Mouse (Mus musculus): ENCODE measurements at regions not wholly inside any gene's neighbourhood (a gene's known extent, or its start where the extent isn't known, plus 50 kb on each side); places are given as distances from the start of the nearest gene placed in this dataset.

DNA sequence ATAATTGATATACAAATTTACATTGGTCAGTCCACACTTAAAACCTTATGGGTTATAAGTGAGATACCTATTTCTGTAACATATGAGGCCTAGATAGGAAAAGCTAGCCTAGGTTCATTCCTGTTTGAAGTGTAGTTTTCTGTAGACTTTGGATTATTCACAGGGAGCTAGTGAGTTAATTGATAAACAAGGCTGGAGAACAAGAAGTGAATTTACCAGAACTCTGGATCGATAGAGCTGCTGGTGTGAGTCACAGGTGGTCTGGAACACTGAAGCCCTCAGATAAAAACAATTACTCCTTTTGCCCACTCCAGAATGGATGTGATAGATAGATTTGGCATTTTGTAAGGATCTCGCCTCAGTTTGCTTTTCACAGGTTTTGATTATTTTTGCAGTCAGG is 62.0 kb upstream of the Rtl1 start:
- no peak overlapping the region for H3K4me3 ChIP-seq (ENCODE audit: extremely low read depth, insufficient read depth, insufficient read length)
- no peak for TF ChIP-seq CTCF (IDR thresholded peaks at IDR 0.05; ENCODE audit: extremely low read depth, insufficient read depth, insufficient read length, insufficient replicate concordance)
- TF ChIP-seq POLR2A (IDR thresholded peaks at IDR 0.05; ENCODE audit: low read depth, low read length) = no peak
- no peak overlapping the region for H3K27ac ChIP-seq (ENCODE audit: insufficient read depth, low read length)
- no peaks in the 10 kb centered on the region for H3K36me3 ChIP-seq (ENCODE audit: control insufficient read depth, insufficient read depth, low read length)
- no peaks in the 10 kb centered on the region for H3K4me1 ChIP-seq (ENCODE audit: control insufficient read depth, insufficient read depth, insufficient read length)
- H3K27me3 ChIP-seq (ENCODE audit: control insufficient read depth, insufficient read depth, low read length) = no peaks in the 10 kb centered on the region
- 89% methylated on average over 2 of the region's 2 CpGs for WGBS
- no peak for DNase-seq (ENCODE audit: low read depth in 1 of 2, low spot score in 2 of 2)

DNA sequence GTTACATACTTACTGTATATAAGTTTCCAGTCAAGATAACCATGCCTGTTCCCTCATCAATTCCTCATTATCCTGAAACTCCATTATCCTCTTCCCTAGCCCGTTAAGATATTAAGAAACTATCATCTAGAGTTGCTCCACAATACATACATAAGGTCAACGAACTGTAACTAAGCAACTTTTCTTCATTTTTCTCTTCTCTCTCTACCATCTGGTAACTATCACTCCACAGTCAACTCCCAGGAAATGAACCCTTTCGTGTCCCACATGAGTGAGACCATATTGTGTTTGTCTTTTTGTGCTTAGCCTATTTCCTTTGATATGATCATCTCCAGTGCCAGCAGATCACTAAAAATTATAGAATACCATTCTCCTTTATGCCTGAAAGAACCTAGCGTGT is 74.6 kb upstream of the Rtl1 start:
- 76% methylated on average over 4 of the region's 4 CpGs for WGBS
- Histone ChIP-seq H3K4me1 (ENCODE audit: control insufficient read depth, insufficient read depth, insufficient read length) (no peaks in the 10 kb centered on the region), H3K4me3 (ENCODE audit: extremely low read depth, insufficient read depth, insufficient read length) (no peak overlapping the region), H3K27me3 (ENCODE audit: control insufficient read depth, insufficient read depth, low read length) (no peaks in the 10 kb centered on the region), H3K27ac (ENCODE audit: insufficient read depth, low read length) (no peak overlapping the region), H3K36me3 (ENCODE audit: control insufficient read depth, insufficient read depth, low read length) (no peaks in the 10 kb centered on the region)
- no peak for TF ChIP-seq POLR2A (IDR thresholded peaks at IDR 0.05; ENCODE audit: low read depth, low read length)
- TF ChIP-seq CTCF (IDR thresholded peaks at IDR 0.05; ENCODE audit: extremely low read depth, insufficient read depth, insufficient read length, insufficient replicate concordance) = no peak
- DNase-seq (ENCODE audit: low read depth in 1 of 2, low spot score in 2 of 2) = no peak

GRCm38 (mm10) chr12:109694046-109694445 is 93.9 kb upstream of the Rtl1 start:
- 90% methylated on average over 4 of the region's 4 CpGs for WGBS
- Histone ChIP-seq H3K4me1 (ENCODE audit: control insufficient read depth, insufficient read depth, insufficient read length) (no peaks in the 10 kb centered on the region), H3K27ac (ENCODE audit: insufficient read depth, low read length) (no peak overlapping the region), H3K27me3 (ENCODE audit: control insufficient read depth, insufficient read depth, low read length) (no peaks in the 10 kb centered on the region), H3K36me3 (ENCODE audit: control insufficient read depth, insufficient read depth, low read length) (no peaks in the 10 kb centered on the region), H3K4me3 (ENCODE audit: extremely low read depth, insufficient read depth, insufficient read length) (no peak overlapping the region)
- TF ChIP-seq POLR2A (IDR thresholded peaks at IDR 0.05; ENCODE audit: low read depth, low read length) (no peak), CTCF (IDR thresholded peaks at IDR 0.05; ENCODE audit: extremely low read depth, insufficient read depth, insufficient read length, insufficient replicate concordance) (no peak)
- DNase-seq (ENCODE audit: low read depth in 1 of 2, low spot score in 2 of 2) = no peak

DNA sequence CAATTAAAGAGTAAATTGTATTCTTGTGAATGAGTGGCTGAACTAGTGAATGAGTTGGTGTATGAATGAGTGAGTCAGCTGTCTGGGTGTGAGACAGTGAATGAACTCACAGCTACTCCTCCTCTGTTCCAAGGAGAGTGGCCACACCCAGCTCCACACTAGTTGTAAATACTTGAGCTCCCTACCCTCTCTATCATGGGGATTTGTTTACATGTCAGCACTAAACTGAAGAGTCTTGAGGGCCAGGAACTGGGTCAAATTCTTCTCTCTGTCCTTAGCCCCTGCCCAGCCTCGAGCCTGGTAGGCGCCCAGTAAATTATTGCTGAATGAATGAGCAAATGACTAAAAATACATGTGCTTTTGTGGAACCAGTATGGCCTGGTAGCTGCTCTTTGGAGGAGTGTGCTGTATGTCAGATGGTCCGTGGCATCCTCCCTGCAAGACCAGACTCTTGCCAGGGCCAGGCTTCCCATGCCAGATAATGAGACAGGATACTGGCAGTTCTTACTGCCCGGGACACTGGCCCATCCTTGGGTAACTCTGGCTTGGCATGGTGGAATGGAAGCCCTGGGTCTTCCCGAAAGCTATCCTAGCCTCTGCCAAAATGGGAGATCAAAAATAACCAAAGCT is 94.8 kb upstream of the Rtl1 start:
- TF ChIP-seq CTCF (IDR thresholded peaks at IDR 0.05; ENCODE audit: extremely low read depth, insufficient read depth, insufficient read length, insufficient replicate concordance) (no peak), POLR2A (IDR thresholded peaks at IDR 0.05; ENCODE audit: low read depth, low read length) (no peak)
- Histone ChIP-seq H3K27me3 (ENCODE audit: control insufficient read depth, insufficient read depth, low read length) (no peaks in the 10 kb centered on the region), H3K4me3 (ENCODE audit: extremely low read depth, insufficient read depth, insufficient read length) (no peak overlapping the region), H3K4me1 (ENCODE audit: control insufficient read depth, insufficient read depth, insufficient read length) (no peaks in the 10 kb centered on the region), H3K36me3 (ENCODE audit: control insufficient read depth, insufficient read depth, low read length) (no peaks in the 10 kb centered on the region), H3K27ac (ENCODE audit: insufficient read depth, low read length) (no peak overlapping the region)
- no peak for DNase-seq (ENCODE audit: low read depth in 1 of 2, low spot score in 2 of 2)
- WGBS = 83% methylated on average over 5 of the region's 5 CpGs

GRCm38 (mm10) chr12:109706820-109707219 is 106.7 kb upstream of the Rtl1 start:
- Histone ChIP-seq H3K4me1 (ENCODE audit: control insufficient read depth, insufficient read depth, insufficient read length) (no peaks in the 10 kb centered on the region), H3K27ac (ENCODE audit: insufficient read depth, low read length) (no peak overlapping the region), H3K27me3 (ENCODE audit: control insufficient read depth, insufficient read depth, low read length) (no peaks in the 10 kb centered on the region), H3K36me3 (ENCODE audit: control insufficient read depth, insufficient read depth, low read length) (no peaks in the 10 kb centered on the region), H3K4me3 (ENCODE audit: extremely low read depth, insufficient read depth, insufficient read length) (no peak overlapping the region)
- 80% methylated on average over 5 of the region's 6 CpGs for WGBS
- TF ChIP-seq POLR2A (IDR thresholded peaks at IDR 0.05; ENCODE audit: low read depth, low read length) = no peak
- DNase-seq (ENCODE audit: low read depth in 1 of 2, low spot score in 2 of 2) = no peak

DNA sequence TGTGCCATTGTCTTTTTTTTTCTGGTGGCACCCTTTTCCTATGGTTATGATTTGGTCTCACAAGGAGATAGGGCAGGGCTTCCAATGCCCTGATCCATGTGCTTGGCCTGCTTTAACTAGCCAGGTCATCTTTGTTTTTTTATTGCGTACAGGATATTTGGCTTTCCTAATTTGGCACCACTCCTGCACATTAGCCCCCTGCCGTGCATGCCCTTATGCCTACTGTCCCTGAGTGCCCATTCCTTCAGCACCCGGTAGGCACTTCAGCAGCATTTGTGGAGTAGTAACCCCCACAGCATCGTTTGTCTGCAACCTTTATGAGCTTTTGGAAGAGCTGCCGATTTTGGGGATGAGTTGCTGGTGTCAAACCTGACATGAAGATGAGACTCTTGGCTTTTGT is 109.5 kb upstream of the Rtl1 start:
- Histone ChIP-seq H3K27ac (ENCODE audit: insufficient read depth, low read length) (no peak overlapping the region), H3K36me3 (ENCODE audit: control insufficient read depth, insufficient read depth, low read length) (no peaks in the 10 kb centered on the region), H3K4me1 (ENCODE audit: control insufficient read depth, insufficient read depth, insufficient read length) (no peaks in the 10 kb centered on the region), H3K4me3 (ENCODE audit: extremely low read depth, insufficient read depth, insufficient read length) (no peak overlapping the region), H3K27me3 (ENCODE audit: control insufficient read depth, insufficient read depth, low read length) (no peaks in the 10 kb centered on the region)
- DNase-seq (ENCODE audit: low read depth in 1 of 2, low spot score in 2 of 2) = no peak
- 86% methylated on average over 5 of the region's 5 CpGs for WGBS
- TF ChIP-seq POLR2A (IDR thresholded peaks at IDR 0.05; ENCODE audit: low read depth, low read length) = no peak
- TF ChIP-seq CTCF (IDR thresholded peaks at IDR 0.05; ENCODE audit: extremely low read depth, insufficient read depth, insufficient read length, insufficient replicate concordance) = no peak

DNA sequence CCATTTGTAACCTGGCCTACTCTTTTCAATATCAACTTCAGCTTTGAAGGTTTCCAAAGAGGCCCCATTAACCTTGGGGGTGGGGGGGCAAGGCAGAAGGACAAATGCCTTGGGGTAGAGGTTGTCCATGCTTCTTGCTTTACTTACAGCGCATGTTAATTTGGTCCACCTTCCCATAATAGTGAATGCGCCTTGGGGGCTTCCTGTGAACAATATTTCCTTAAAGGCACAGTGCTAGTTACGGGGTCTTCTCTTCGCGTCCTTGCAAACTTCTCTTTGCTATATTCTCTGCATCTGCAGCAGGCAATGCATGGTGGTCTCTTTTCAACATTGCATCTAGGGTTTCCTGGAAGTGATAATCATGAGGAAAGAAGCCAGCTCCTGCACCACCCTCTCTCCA is 111.3 kb upstream of the Rtl1 start:
- no peak for TF ChIP-seq CTCF (IDR thresholded peaks at IDR 0.05; ENCODE audit: extremely low read depth, insufficient read depth, insufficient read length, insufficient replicate concordance)
- no peak for TF ChIP-seq POLR2A (IDR thresholded peaks at IDR 0.05; ENCODE audit: low read depth, low read length)
- no peak for DNase-seq (ENCODE audit: low read depth in 1 of 2, low spot score in 2 of 2)
- Histone ChIP-seq H3K4me3 (ENCODE audit: extremely low read depth, insufficient read depth, insufficient read length) (no peak overlapping the region), H3K4me1 (ENCODE audit: control insufficient read depth, insufficient read depth, insufficient read length) (no peaks in the 10 kb centered on the region), H3K27me3 (ENCODE audit: control insufficient read depth, insufficient read depth, low read length) (no peaks in the 10 kb centered on the region), H3K36me3 (ENCODE audit: control insufficient read depth, insufficient read depth, low read length) (no peaks in the 10 kb centered on the region), H3K27ac (ENCODE audit: insufficient read depth, low read length) (no peak overlapping the region)
- 94% methylated on average over 5 of the region's 5 CpGs for WGBS
